Mouse (Mus musculus) stomach, postnatal 0 days (tissue): Measurements from ENCODE around the gene Xpo4. TPM values are rescaled to one million over a fixed set of nuclear protein-coding genes. Genes with fewer than 3 reads are reported as not detected.

Experiments used
- ATAC-seq: fragments of 200-750 bp; cut with Nextera tagmentation; 2 replicates; pipeline ENCODE4 v1.8.0; 2017; ENCODE audit not compliant: low FRiP score, low TSS enrichment
- DNase-seq: peaks from one replicate; pipeline ENCODE4 v3.0.0-alpha.2; 2016; ENCODE audit warnings: low spot score
- H3K27ac ChIP-seq: fragments of 300-500 bp; sonication (generic); replicated peaks from 2 replicates; pipeline ENCODE4 v1.5.1; 2014; ENCODE audit warnings: mild to moderate bottlenecking, control low read depth
- H3K27me3 ChIP-seq: fragments of 300-500 bp; sonication (generic); 2 replicates; pipeline ENCODE4 v1.6.1; 2014; ENCODE audit warnings: low read length; ENCODE audit not compliant: control insufficient read depth, insufficient read depth
- H3K36me3 ChIP-seq: fragments of 300-500 bp; sonication (generic); 2 replicates; pipeline ENCODE4 v1.6.1; 2014; ENCODE audit warnings: low read length, mixed read lengths; ENCODE audit not compliant: control insufficient read depth, insufficient read depth
- H3K4me1 ChIP-seq: fragments of 300-500 bp; sonication (generic); replicated peaks from 2 replicates; pipeline ENCODE4 v1.6.1; 2014; ENCODE audit warnings: antibody characterized with exemption; ENCODE audit not compliant: control insufficient read depth, insufficient read depth
- H3K4me2 ChIP-seq: fragments of 300-500 bp; sonication (generic); replicated peaks from 2 replicates; pipeline ENCODE4 v1.6.1; 2014; ENCODE audit warnings: low read depth, mild to moderate bottlenecking, control low read depth, moderate library complexity
- H3K4me3 ChIP-seq: fragments of 300-500 bp; sonication (generic); 2 replicates; pipeline ENCODE4 v1.5.1; 2014; ENCODE audit warnings: low read depth, low read length, control low read depth
- H3K9ac ChIP-seq: fragments of 300-500 bp; sonication (generic); 2 replicates; pipeline ENCODE4 v1.6.1; 2014; ENCODE audit warnings: mild to moderate bottlenecking, low read length, control low read depth, mixed read lengths
- H3K9me3 ChIP-seq: fragments of 300-500 bp; sonication (generic); 2 replicates; pipeline ENCODE4 v1.6.1; 2016; ENCODE audit warnings: low read length; ENCODE audit not compliant: control insufficient read depth
- CTCF ChIP-seq: IDR thresholded peaks from 2 replicates; pipeline ENCODE4 v1.5.1; 2016; ENCODE audit warnings: antibody characterized with exemption, low read depth, mild to moderate bottlenecking, moderate library complexity
- EP300 ChIP-seq: optimal IDR thresholded peaks from 2 replicates; pipeline ENCODE3; 2016; ENCODE audit warnings: antibody characterized with exemption
- WGBS: fragments of 180-500 bp; shearing (Covaris S2); extraction: QIAGEN DNeasy Blood & Tissue Kit; methylation state at CpG from one replicate; pipeline ENCODE4 v1.1.7; 2014; 5-methylcytosine and 5-hydroxymethylcytosine counted together
- polyA plus RNA-seq: library from polyadenylated mRNA; unstranded; fragments of >200 nt; fragmentation: Nextera tagmentation; extraction: Ambion mirVana; gene quantifications from 2 replicates; pipeline ENCODE4 v1.2.1, GENCODE M21; 2015

The Xpo4 gene
- polyA plus RNA-seq, 1 experiment from 2014 or later: 7.9 TPM

DNA sequence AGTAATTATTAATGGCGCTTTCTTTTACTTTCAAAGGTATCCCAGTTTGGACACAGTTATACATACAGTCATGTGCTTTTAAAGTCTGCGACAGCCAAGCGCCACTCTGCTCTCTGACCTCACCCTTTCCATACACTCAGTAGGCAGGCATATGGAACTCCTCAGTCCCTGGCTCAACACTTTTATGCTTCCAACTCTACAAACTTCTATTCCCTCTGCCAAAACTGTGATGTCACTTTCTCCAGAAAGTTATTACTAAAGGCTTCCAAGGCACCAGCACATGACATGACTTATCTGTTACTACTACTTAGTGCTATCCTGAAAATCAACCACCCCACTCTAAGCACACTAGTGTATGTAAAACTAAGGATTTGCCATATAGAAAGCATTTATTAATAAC is 26.1 kb downstream of the Xpo4 start:
- no peak for DNase-seq
- H3K9ac ChIP-seq: no peak overlapping the region
- no peak overlapping the region for H3K27ac ChIP-seq
- peak; percentile 61; the same call in 1 of the 2 replicates for ATAC-seq
- no peak overlapping the region for H3K4me2 ChIP-seq
- H3K27me3 ChIP-seq: no peaks in the 10 kb centered on the region
- no peaks in the 10 kb centered on the region for H3K4me1 ChIP-seq
- H3K4me3 ChIP-seq: no peak overlapping the region
- TF ChIP-seq CTCF (no peak), EP300 (no peak)
- no peaks in the 10 kb centered on the region for H3K36me3 ChIP-seq
- WGBS: 75% methylated on average over 3 of the region's 3 CpGs
- no peaks in the 10 kb centered on the region for H3K9me3 ChIP-seq

DNA sequence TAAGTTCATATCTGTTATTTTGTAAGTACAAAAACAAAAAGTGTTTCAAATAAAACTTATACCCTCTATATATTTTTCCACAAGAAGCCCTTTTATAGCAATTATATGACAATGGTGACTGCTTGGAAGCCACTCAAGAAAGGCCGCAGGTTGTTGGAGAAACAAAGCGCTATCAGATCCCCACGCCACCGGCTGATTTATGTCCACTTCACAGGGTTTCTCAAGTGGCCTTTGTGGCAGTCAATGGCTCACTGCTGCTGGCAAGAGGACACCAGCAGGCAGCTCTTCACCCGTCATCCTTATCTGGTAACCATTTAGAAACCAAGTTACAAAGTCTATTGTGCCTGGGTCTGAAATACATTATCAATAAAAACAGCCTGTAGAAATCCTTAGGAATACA is 31.1 kb downstream of the Xpo4 start:
- 82% methylated on average over 5 of the region's 5 CpGs for WGBS
- Histone ChIP-seq H3K27ac (no peak overlapping the region), H3K9ac (no peak overlapping the region)

DNA sequence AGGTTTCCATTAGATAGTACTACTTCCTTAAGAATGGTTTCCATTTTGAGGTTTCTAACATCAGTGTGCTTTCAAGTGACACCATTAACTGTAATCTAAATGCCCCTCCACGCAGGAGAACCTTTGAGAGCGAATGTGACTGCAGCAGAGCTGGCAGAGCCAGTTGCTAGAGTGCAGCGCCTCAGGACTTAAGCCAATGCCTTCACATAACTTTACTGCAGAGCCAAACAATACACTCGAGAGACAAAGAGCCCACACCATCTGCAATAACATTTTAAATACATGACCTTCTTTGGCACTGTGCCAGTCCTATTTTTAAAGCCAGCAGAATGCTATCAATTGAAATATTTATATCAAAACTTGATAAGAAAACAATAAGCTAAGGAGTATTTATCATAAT is 35.6 kb downstream of the Xpo4 start:
- Histone ChIP-seq H3K36me3 (peaks cover 6% of the 10 kb centered on the region; the same call in 1 of the 2 replicates), H3K4me1 (no peaks in the 10 kb centered on the region), H3K27me3 (no peaks in the 10 kb centered on the region), H3K4me2 (no peak overlapping the region), H3K9ac (no peak overlapping the region), H3K4me3 (no peak overlapping the region), H3K9me3 (no peaks in the 10 kb centered on the region), H3K27ac (no peak overlapping the region)
- ATAC-seq: no peak
- TF ChIP-seq CTCF (no peak), EP300 (no peak)
- WGBS: 50% methylated on average over 4 of the region's 4 CpGs
- no peak for DNase-seq

More for the DNA sequence above, 31.1 kb downstream of the Xpo4 start:
- Histone ChIP-seq H3K4me2 (no peak overlapping the region), H3K9me3 (no peaks in the 10 kb centered on the region), H3K27me3 (no peaks in the 10 kb centered on the region), H3K4me1 (no peaks in the 10 kb centered on the region), H3K4me3 (no peak overlapping the region), H3K36me3 (no peaks in the 10 kb centered on the region)
- DNase-seq (no peak), ATAC-seq (no peak)
- TF ChIP-seq CTCF: no peak
- TF ChIP-seq EP300: no peak

DNA sequence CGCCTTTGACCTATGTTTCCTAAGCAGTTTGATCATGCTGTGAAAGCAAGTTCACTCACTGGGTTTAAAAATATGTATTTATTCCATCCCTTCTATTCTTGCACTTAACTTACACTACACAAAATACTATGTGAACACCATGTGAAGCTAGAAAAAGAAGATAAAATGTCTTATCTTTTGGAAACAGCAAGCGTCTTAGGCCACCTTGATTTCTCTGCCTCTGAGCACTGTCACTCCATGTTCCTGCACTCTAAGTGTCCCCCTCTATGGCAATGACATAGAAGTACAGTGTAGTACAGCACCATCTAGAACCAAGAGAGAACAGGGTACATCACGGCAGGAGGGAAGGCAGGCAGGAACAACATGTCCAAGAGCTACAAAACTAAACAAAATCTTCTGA is 42.3 kb downstream of the Xpo4 start:
- no peak for ATAC-seq
- H3K9ac ChIP-seq: no peak overlapping the region
- WGBS: 80% methylated on average over 3 of the region's 3 CpGs

DNA sequence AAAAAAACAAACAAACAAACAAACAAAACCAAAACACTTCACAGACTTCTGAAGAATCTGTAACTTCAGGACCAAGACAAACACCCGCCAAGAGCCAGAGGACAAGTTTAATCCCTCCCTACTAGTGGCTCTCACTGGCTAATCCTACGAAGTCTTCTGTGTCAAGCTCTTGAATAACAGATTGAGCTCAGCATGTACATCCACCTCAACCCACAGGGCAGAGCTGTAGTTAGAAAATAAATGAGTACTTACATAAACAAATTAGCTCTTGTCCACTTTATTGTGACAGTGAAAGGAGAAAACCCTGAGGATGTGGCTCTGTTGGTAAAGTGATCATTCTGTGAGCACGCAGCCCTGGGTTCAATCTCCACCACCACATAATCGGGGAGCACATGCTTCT is 43.5 kb downstream of the Xpo4 start:
- no peak overlapping the region for H3K27ac ChIP-seq
- DNase-seq: no peak
- H3K36me3 ChIP-seq: 0 out of 2 replicates have a peak, but pooled peaks cover 4% of the 10 kb centered on the region
- H3K4me3 ChIP-seq: no peak overlapping the region
- no peaks in the 10 kb centered on the region for H3K27me3 ChIP-seq
- H3K4me1 ChIP-seq: no peaks in the 10 kb centered on the region
- no peak for ATAC-seq
- H3K9ac ChIP-seq: no peak overlapping the region
- 76% methylated on average over 4 of the region's 4 CpGs for WGBS
- H3K4me2 ChIP-seq: no peak overlapping the region
- no peaks in the 10 kb centered on the region for H3K9me3 ChIP-seq
- TF ChIP-seq EP300: no peak

More for the DNA sequence above, 42.3 kb downstream of the Xpo4 start:
- H3K4me2 ChIP-seq: no peak overlapping the region
- H3K4me3 ChIP-seq: no peak overlapping the region
- H3K36me3 ChIP-seq: peaks cover 6% of the 10 kb centered on the region; the same call in 1 of the 2 replicates
- no peak for TF ChIP-seq CTCF
- no peak for TF ChIP-seq EP300
- no peak for DNase-seq
- no peak overlapping the region for H3K27ac ChIP-seq
- H3K27me3 ChIP-seq: no peaks in the 10 kb centered on the region
- H3K4me1 ChIP-seq: no peaks in the 10 kb centered on the region
- H3K9me3 ChIP-seq: no peaks in the 10 kb centered on the region

DNA sequence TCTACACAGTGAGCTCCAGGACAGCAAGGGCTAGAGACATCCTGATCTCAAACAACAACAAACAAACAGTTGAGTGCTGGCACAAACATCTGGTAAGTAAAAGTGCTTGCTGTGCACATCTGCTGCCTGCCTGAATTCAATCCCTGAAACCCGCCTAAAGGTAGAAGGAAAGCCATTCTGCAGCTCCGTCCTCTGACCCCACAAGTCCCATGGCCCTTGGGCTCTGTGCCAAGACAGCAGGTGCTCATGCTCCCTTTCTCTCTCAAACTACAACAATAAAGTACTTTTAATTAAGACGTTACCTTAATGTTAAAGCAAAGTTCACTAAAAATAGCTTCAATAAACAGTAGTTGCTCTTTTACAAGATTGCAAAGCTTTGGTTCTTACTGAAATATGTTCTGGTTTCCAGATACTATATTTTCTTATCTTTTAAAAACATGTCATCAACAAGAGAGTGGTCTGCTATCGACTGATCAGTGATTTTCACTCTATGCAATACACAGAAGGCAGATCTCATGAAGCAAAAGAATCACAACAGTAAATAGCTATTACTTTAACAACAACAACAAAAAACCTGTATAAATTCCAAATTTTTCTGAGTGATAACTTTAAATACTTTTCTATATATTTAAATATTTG is 44.5 kb downstream of the Xpo4 start:
- peak; percentile 18 for DNase-seq
- Histone ChIP-seq H3K27ac (no peak overlapping the region), H3K4me1 (no peaks in the 10 kb centered on the region), H3K36me3 (0 out of 2 replicates have a peak, but pooled peaks cover under 1% of the 10 kb centered on the region), H3K4me3 (no peak overlapping the region), H3K27me3 (no peaks in the 10 kb centered on the region), H3K9ac (no peak overlapping the region), H3K9me3 (no peaks in the 10 kb centered on the region), H3K4me2 (no peak overlapping the region)
- no peak for ATAC-seq
- no peak for TF ChIP-seq CTCF
- WGBS: 69% methylated on average over 4 of the region's 4 CpGs
